Mouse (Mus musculus) midbrain, embryonic 12.5 days (tissue): ENCODE results near the gene Mindy4. TPM values are rescaled to one million over a fixed set of nuclear protein-coding genes. Genes with fewer than 3 reads are reported as not detected.

ENCODE experiments used
- ATAC-seq: fragments of 200-750 bp; cut with Nextera tagmentation; 2 replicates; pipeline ENCODE4 v1.8.0; 2017; ENCODE audit warnings: low read depth, moderate TSS enrichment, moderate library complexity; ENCODE audit not compliant: low FRiP score
- H3K27ac ChIP-seq: fragments of 300-500 bp; sonication (generic); replicated peaks from 2 replicates; pipeline ENCODE4 v1.5.1; 2016; ENCODE audit warnings: mild to moderate bottlenecking
- H3K27me3 ChIP-seq: fragments of 300-500 bp; sonication (generic); 2 replicates; pipeline ENCODE4 v1.6.1; 2016; ENCODE audit warnings: mild to moderate bottlenecking
- H3K36me3 ChIP-seq: fragments of 300-500 bp; sonication (generic); 2 replicates; pipeline ENCODE4 v1.6.1; 2016
- H3K4me1 ChIP-seq: fragments of 300-500 bp; sonication (generic); 2 replicates; pipeline ENCODE4 v1.6.1; 2016
- H3K4me2 ChIP-seq: fragments of 300-500 bp; sonication (generic); replicated peaks from 2 replicates; pipeline ENCODE4 v1.6.1; 2016; ENCODE audit warnings: mild to moderate bottlenecking, moderate library complexity
- H3K4me3 ChIP-seq: fragments of 300-500 bp; sonication (generic); 2 replicates; pipeline ENCODE4 v1.5.1; 2016; ENCODE audit warnings: mild to moderate bottlenecking
- H3K9ac ChIP-seq: fragments of 300-500 bp; sonication (generic); replicated peaks from 2 replicates; pipeline ENCODE4 v1.6.1; 2016; ENCODE audit warnings: mild to moderate bottlenecking, moderate library complexity
- H3K9me3 ChIP-seq: fragments of 300-500 bp; sonication (generic); 2 replicates; pipeline ENCODE4 v1.6.1; 2016; ENCODE audit warnings: mild to moderate bottlenecking
- WGBS: fragments of 180-500 bp; shearing (Covaris S2); methylation state at CpG from one replicate; pipeline ENCODE4 v1.1.7; 2016; 5-methylcytosine and 5-hydroxymethylcytosine counted together
- polyA plus RNA-seq: library from polyadenylated mRNA; unstranded; fragments of >200 nt; fragmentation: Nextera tagmentation; extraction: Ambion mirVana; gene quantifications from 2 replicates; pipeline ENCODE4 v1.2.1, GENCODE M21; 2016

The Mindy4 gene
- polyA plus RNA-seq, 1 experiment from 2014 or later, result 17.6 TPM

GRCm38 (mm10) chr6:55285218-55285617 is 82.0 kb downstream of the Mindy4 start:
- WGBS, result 38% methylated on average over 5 of the region's 5 CpGs
- no peaks in the 10 kb centered on the region for H3K27me3 ChIP-seq
- H3K27ac ChIP-seq, result no peak overlapping the region
- peaks cover 10% of the 10 kb centered on the region for H3K9me3 ChIP-seq
- no peak overlapping the region for H3K4me3 ChIP-seq
- ATAC-seq, result peak; percentile 47; the same call in 1 of the 2 replicates
- no peaks in the 10 kb centered on the region for H3K4me1 ChIP-seq
- H3K4me2 ChIP-seq, result no peak overlapping the region
- H3K9ac ChIP-seq, result no peak overlapping the region
- peaks cover 14% of the 10 kb centered on the region; the same call in 1 of the 2 replicates for H3K36me3 ChIP-seq

GRCm38 (mm10) chr6:55288007-55288602 is 84.9 kb downstream of the Mindy4 start:
- H3K9me3 ChIP-seq, result peaks cover 2% of the 10 kb centered on the region
- ATAC-seq, result no peak
- H3K27me3 ChIP-seq, result no peaks in the 10 kb centered on the region
- peaks cover 11% of the 10 kb centered on the region; the same call in 1 of the 2 replicates for H3K36me3 ChIP-seq
- H3K4me2 ChIP-seq, result no peak overlapping the region
- WGBS, result 89% methylated on average over 5 of the region's 5 CpGs
- no peaks in the 10 kb centered on the region for H3K4me1 ChIP-seq
- no peak overlapping the region for H3K9ac ChIP-seq
- H3K27ac ChIP-seq, result no peak overlapping the region
- H3K4me3 ChIP-seq, result no peak overlapping the region

GRCm38 (mm10) chr6:55294549-55295131 is 91.5 kb downstream of the Mindy4 start:
- Histone ChIP-seq H3K4me1 (0 out of 2 replicates have a peak, but pooled peaks cover 2% of the 10 kb centered on the region), H3K27me3 (no peaks in the 10 kb centered on the region), H3K4me2 (no peak overlapping the region), H3K4me3 (no peak overlapping the region), H3K36me3 (peaks cover 28% of the 10 kb centered on the region), H3K27ac (no peak overlapping the region), H3K9me3 (no peaks in the 10 kb centered on the region), H3K9ac (no peak overlapping the region)
- no peak for ATAC-seq
- 62% methylated on average over 19 of the region's 19 CpGs for WGBS

- Histone ChIP-seq H3K27ac (no peak overlapping the region), H3K4me1 (0 out of 2 replicates have a peak, but pooled peaks cover 2% of the 10 kb centered on the region), H3K27me3 (no peaks in the 10 kb centered on the region), H3K4me2 (no peak overlapping the region), H3K9ac (no peak overlapping the region), H3K4me3 (no peak overlapping the region), H3K9me3 (no peaks in the 10 kb centered on the region), H3K36me3 (peaks cover 28% of the 10 kb centered on the region)
- no peak for ATAC-seq
- WGBS, result 94% methylated on average over 1 of the region's 1 CpGs
These were observed 92.1 kb downstream of the Mindy4 start for GRCm38 (mm10) chr6:55295325-55295724.

GRCm38 (mm10) chr6:55299482-55299881 is 96.3 kb downstream of the Mindy4 start:
- peaks cover 38% of the 10 kb centered on the region for H3K36me3 ChIP-seq
- 89% methylated on average over 8 of the region's 8 CpGs for WGBS
- no peak overlapping the region for H3K4me2 ChIP-seq

GRCm38 (mm10) chr6:55299917-55300316 is 96.7 kb downstream of the Mindy4 start:
- Histone ChIP-seq H3K9me3 (no peaks in the 10 kb centered on the region), H3K4me2 (no peak overlapping the region), H3K27me3 (no peaks in the 10 kb centered on the region), H3K9ac (no peak overlapping the region), H3K27ac (no peak overlapping the region), H3K36me3 (peaks cover 38% of the 10 kb centered on the region), H3K4me3 (no peak overlapping the region), H3K4me1 (no peaks in the 10 kb centered on the region)
- 91% methylated on average over 2 of the region's 2 CpGs for WGBS
- no peak for ATAC-seq

More at GRCm38 (mm10) chr6:55299482-55299881, 96.3 kb downstream of the Mindy4 start:
- no peaks in the 10 kb centered on the region for H3K9me3 ChIP-seq
- H3K9ac ChIP-seq, result no peak overlapping the region
- ATAC-seq, result no peak
- no peaks in the 10 kb centered on the region for H3K27me3 ChIP-seq
- H3K4me1 ChIP-seq, result no peaks in the 10 kb centered on the region
- no peak overlapping the region for H3K4me3 ChIP-seq
- no peak overlapping the region for H3K27ac ChIP-seq

GRCm38 (mm10) chr6:55300704-55301103 is 97.5 kb downstream of the Mindy4 start:
- H3K9me3 ChIP-seq, result no peaks in the 10 kb centered on the region
- H3K4me1 ChIP-seq, result peaks cover 4% of the 10 kb centered on the region; the same call in 1 of the 2 replicates
- WGBS, result 90% methylated on average over 11 of the region's 11 CpGs
- no peak overlapping the region for H3K27ac ChIP-seq
- ATAC-seq, result no peak
- no peak overlapping the region for H3K9ac ChIP-seq
- no peaks in the 10 kb centered on the region for H3K27me3 ChIP-seq
- H3K36me3 ChIP-seq, result peaks cover 38% of the 10 kb centered on the region
- H3K4me2 ChIP-seq, result no peak overlapping the region
- no peak overlapping the region for H3K4me3 ChIP-seq

GRCm38 (mm10) chr6:55310179-55310578 is 107.0 kb downstream of the Mindy4 start:
- no peak for ATAC-seq
- no peak overlapping the region for H3K9ac ChIP-seq
- no peaks in the 10 kb centered on the region for H3K27me3 ChIP-seq
- H3K4me2 ChIP-seq, result no peak overlapping the region
- H3K9me3 ChIP-seq, result no peaks in the 10 kb centered on the region
- peaks cover 4% of the 10 kb centered on the region; the same call in 1 of the 2 replicates for H3K4me1 ChIP-seq
- no peak overlapping the region for H3K4me3 ChIP-seq
- 57% methylated on average over 2 of the region's 2 CpGs for WGBS
- H3K36me3 ChIP-seq, result 0 out of 2 replicates have a peak, but pooled peaks cover 20% of the 10 kb centered on the region
- no peak overlapping the region for H3K27ac ChIP-seq

GRCm38 (mm10) chr6:55311962-55312361 is 108.8 kb downstream of the Mindy4 start:
- Histone ChIP-seq H3K4me1 (no peaks in the 10 kb centered on the region), H3K4me3 (no peak overlapping the region), H3K27me3 (no peaks in the 10 kb centered on the region), H3K27ac (no peak overlapping the region), H3K36me3 (0 out of 2 replicates have a peak, but pooled peaks cover 20% of the 10 kb centered on the region), H3K9ac (no peak overlapping the region), H3K9me3 (no peaks in the 10 kb centered on the region), H3K4me2 (no peak overlapping the region)
- 83% methylated on average over 5 of the region's 5 CpGs for WGBS
- ATAC-seq, result no peak

GRCm38 (mm10) chr6:55313893-55314292 is 110.7 kb downstream of the Mindy4 start:
- peaks cover 18% of the 10 kb centered on the region; the same call in 1 of the 2 replicates for H3K36me3 ChIP-seq
- H3K27ac ChIP-seq, result no peak overlapping the region
- H3K9ac ChIP-seq, result no peak overlapping the region
- no peak overlapping the region for H3K4me2 ChIP-seq
- H3K27me3 ChIP-seq, result no peaks in the 10 kb centered on the region
- no peak for ATAC-seq
- H3K4me1 ChIP-seq, result no peaks in the 10 kb centered on the region
- no peaks in the 10 kb centered on the region for H3K9me3 ChIP-seq
- H3K4me3 ChIP-seq, result no peak overlapping the region
- WGBS, result 88% methylated on average over 4 of the region's 4 CpGs

GRCm38 (mm10) chr6:55314628-55315027 is 111.4 kb downstream of the Mindy4 start:
- whole genome bisulfite sequencing, result 93% methylated on average over 8 of the region's 8 CpGs
- no peaks in the 10 kb centered on the region for H3K4me1 ChIP-seq
- peaks cover 26% of the 10 kb centered on the region; the same call in 1 of the 2 replicates for H3K36me3 ChIP-seq

GRCm38 (mm10) chr6:55318597-55318996 is 115.4 kb downstream of the Mindy4 start:
- Histone ChIP-seq H3K4me3 (no peak overlapping the region), H3K36me3 (peaks cover 12% of the 10 kb centered on the region; the same call in 1 of the 2 replicates), H3K4me2 (no peak overlapping the region), H3K9ac (no peak overlapping the region), H3K27me3 (no peaks in the 10 kb centered on the region), H3K27ac (no peak overlapping the region), H3K9me3 (no peaks in the 10 kb centered on the region), H3K4me1 (no peaks in the 10 kb centered on the region)
- no peak for ATAC-seq
- WGBS, result 98% methylated on average over 3 of the region's 3 CpGs

More at GRCm38 (mm10) chr6:55314628-55315027, 111.4 kb downstream of the Mindy4 start:
- H3K9ac ChIP-seq, result no peak overlapping the region
- no peaks in the 10 kb centered on the region for H3K27me3 ChIP-seq
- H3K27ac ChIP-seq, result no peak overlapping the region
- H3K4me3 ChIP-seq, result no peak overlapping the region
- H3K9me3 ChIP-seq, result no peaks in the 10 kb centered on the region
- ATAC-seq, result no peak
- H3K4me2 ChIP-seq, result no peak overlapping the region
